Mouse (Mus musculus) ovary, postnatal 36 days (tissue): Measurements from ENCODE around the gene Tmem182.

Source experiments
- DNase-seq: peaks from one replicate; pipeline ENCODE4 v3.0.0; 2022; ENCODE audit warnings: low spot score, mixed read lengths

Tmem182 gene

GRCm38 (mm10) chr1:40805351-40805750, at the start of gene Tmem182:
Gene Tmem182 (plus strand): TSS chr1:40805601.
- no peak for DNase-seq

GRCm38 (mm10) chr1:40759751-40760445, 45.5 kb upstream of the Tmem182 start:
- DNase-seq: no peak

- DNase-seq: no peak
These were observed 41.4 kb upstream of the Tmem182 start for GRCm38 (mm10) chr1:40764042-40764441.

GRCm38 (mm10) chr1:40764701-40765275, 40.6 kb upstream of the Tmem182 start:
- no peak for DNase-seq

- no peak for DNase-seq
These were observed 39.9 kb upstream of the Tmem182 start for GRCm38 (mm10) chr1:40765521-40765920.

- no peak for DNase-seq
These were observed 37.8 kb upstream of the Tmem182 start for GRCm38 (mm10) chr1:40767588-40767987.

- DNase-seq: peak; percentile 31
These were observed 36.8 kb upstream of the Tmem182 start for GRCm38 (mm10) chr1:40768606-40769005.

- DNase-seq: no peak
These were observed 36.0 kb upstream of the Tmem182 start for GRCm38 (mm10) chr1:40769331-40769894.

- DNase-seq: no peak
These were observed 34.0 kb upstream of the Tmem182 start for GRCm38 (mm10) chr1:40771196-40771970.

- DNase-seq: no peak
These were observed 32.2 kb upstream of the Tmem182 start for GRCm38 (mm10) chr1:40773234-40773633.

- no peak for DNase-seq
These were observed 31.4 kb upstream of the Tmem182 start for GRCm38 (mm10) chr1:40774040-40774439.

GRCm38 (mm10) chr1:40776102-40776501, 29.3 kb upstream of the Tmem182 start:
- no peak for DNase-seq

GRCm38 (mm10) chr1:40776763-40777162, 28.6 kb upstream of the Tmem182 start:
- no peak for DNase-seq

GRCm38 (mm10) chr1:40783450-40783849, 22.0 kb upstream of the Tmem182 start:
- no peak for DNase-seq

- DNase-seq: no peak
These were observed 21.1 kb upstream of the Tmem182 start for GRCm38 (mm10) chr1:40784306-40784705.

GRCm38 (mm10) chr1:40785876-40786445, 19.4 kb upstream of the Tmem182 start:
- no peak for DNase-seq

- no peak for DNase-seq
These were observed 16.4 kb upstream of the Tmem182 start for GRCm38 (mm10) chr1:40788956-40789355.

- no peak for DNase-seq
These were observed 15.7 kb upstream of the Tmem182 start for GRCm38 (mm10) chr1:40789666-40790233.

GRCm38 (mm10) chr1:40790324-40791141, 14.9 kb upstream of the Tmem182 start, which contains the start of gene Mfsd9:
Gene Mfsd9 (minus strand): TSS chr1:40790687.
- peak; percentile 93 for DNase-seq

- no peak for DNase-seq
These were observed 9.9 kb upstream of the Tmem182 start for GRCm38 (mm10) chr1:40795508-40795907.

GRCm38 (mm10) chr1:40797348-40797747, 8.1 kb upstream of the Tmem182 start:
- DNase-seq: peak; percentile 48
